Mouse (Mus musculus) liver, postnatal 0 days (tissue): Measurements from ENCODE around the gene Zfp148. TPM values are rescaled to one million over a fixed set of nuclear protein-coding genes. Genes with fewer than 3 reads are reported as not detected.

ENCODE experiments used
- ATAC-seq: fragments of 200-750 bp; cut with Nextera tagmentation; 2 replicates; pipeline ENCODE4 v1.8.0; 2017; ENCODE audit warnings: mild to moderate bottlenecking, moderate library complexity
- DNase-seq: peaks from one replicate; pipeline ENCODE4 v3.0.0-alpha.2; 2016
- H3K27ac ChIP-seq: fragments of 300-500 bp; sonication (generic); 2 replicates; pipeline ENCODE4 v1.5.1; 2014; ENCODE audit warnings: antibody characterized with exemption, moderate library complexity, mild to moderate bottlenecking, low read depth
- H3K27me3 ChIP-seq: fragments of 300-500 bp; sonication (generic); 2 replicates; pipeline ENCODE4 v1.6.1; 2014; ENCODE audit warnings: low read length, control low read depth, mixed read lengths; ENCODE audit not compliant: insufficient read depth
- H3K36me3 ChIP-seq: fragments of 300-500 bp; sonication (generic); replicated peaks from 2 replicates; pipeline ENCODE4 v1.6.1; 2014; ENCODE audit warnings: mild to moderate bottlenecking, control low read depth, low read length, moderate library complexity, mixed read lengths; ENCODE audit not compliant: insufficient read depth
- H3K4me1 ChIP-seq: fragments of 300-500 bp; sonication (generic); 2 replicates; pipeline ENCODE4 v1.6.1; 2014; ENCODE audit warnings: antibody characterized with exemption, mild to moderate bottlenecking, control low read depth; ENCODE audit not compliant: insufficient read depth
- H3K4me2 ChIP-seq: fragments of 300-500 bp; sonication (generic); 2 replicates; pipeline ENCODE4 v1.6.1; 2014; ENCODE audit warnings: low read depth, mild to moderate bottlenecking, low read length, moderate library complexity, mixed read lengths
- H3K4me3 ChIP-seq: fragments of 300-500 bp; sonication (generic); 2 replicates; pipeline ENCODE4 v1.5.1; 2014; ENCODE audit warnings: low read depth, low read length
- H3K9ac ChIP-seq: fragments of 300-500 bp; sonication (generic); replicated peaks from 2 replicates; pipeline ENCODE4 v1.6.1; 2014; ENCODE audit warnings: mild to moderate bottlenecking, moderate library complexity
- H3K9me3 ChIP-seq: fragments of 300-500 bp; sonication (generic); 2 replicates; pipeline ENCODE4 v1.6.1; 2016; ENCODE audit warnings: mild to moderate bottlenecking, control low read depth, low read length, mixed read lengths
- CTCF ChIP-seq: sonication (generic); IDR thresholded peaks from 2 replicates; pipeline ENCODE4 v1.5.1; 2016; ENCODE audit warnings: antibody characterized with exemption, low read depth
- EP300 ChIP-seq: IDR thresholded peaks from 2 replicates; pipeline ENCODE4 v1.6.1; 2016; ENCODE audit warnings: antibody characterized with exemption, low read depth, mild to moderate bottlenecking
- WGBS: fragments of 180-500 bp; shearing (Covaris S2); extraction: QIAGEN DNeasy Blood & Tissue Kit; methylation state at CpG from one replicate; pipeline ENCODE4 v1.1.7; 2014; ENCODE audit not compliant: insufficient replicate concordance; 5-methylcytosine and 5-hydroxymethylcytosine counted together
- polyA plus RNA-seq: library from polyadenylated mRNA; unstranded; fragments of >200 nt; fragmentation: Nextera tagmentation; extraction: Ambion mirVana; gene quantifications from 2 replicates; pipeline ENCODE4 v1.2.1, GENCODE M21; 2015

Gene Zfp148
- polyA plus RNA-seq, 1 experiment from 2014 or later = 13.2 TPM

DNA sequence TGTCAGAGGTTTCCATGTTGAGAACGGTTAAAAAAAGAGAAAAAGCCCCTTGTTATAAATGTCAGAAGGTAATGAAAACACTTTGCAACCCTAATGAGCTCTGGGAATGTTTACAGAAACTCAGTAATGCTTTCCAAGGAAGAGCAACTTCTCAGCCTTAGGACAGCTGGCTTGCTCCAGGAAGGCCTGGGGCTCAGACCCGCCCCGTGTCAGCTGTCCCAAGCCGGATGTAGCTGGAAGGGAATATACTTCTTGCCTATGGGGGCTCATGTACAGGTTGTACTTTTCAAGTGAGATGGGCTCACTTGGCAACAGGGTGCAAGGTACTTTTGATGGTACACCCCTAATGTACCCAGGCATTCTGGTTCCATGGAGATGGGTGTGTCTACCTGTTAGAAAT lies 164.9 kb downstream of the Zfp148 start:
- ATAC-seq = no peak

DNA sequence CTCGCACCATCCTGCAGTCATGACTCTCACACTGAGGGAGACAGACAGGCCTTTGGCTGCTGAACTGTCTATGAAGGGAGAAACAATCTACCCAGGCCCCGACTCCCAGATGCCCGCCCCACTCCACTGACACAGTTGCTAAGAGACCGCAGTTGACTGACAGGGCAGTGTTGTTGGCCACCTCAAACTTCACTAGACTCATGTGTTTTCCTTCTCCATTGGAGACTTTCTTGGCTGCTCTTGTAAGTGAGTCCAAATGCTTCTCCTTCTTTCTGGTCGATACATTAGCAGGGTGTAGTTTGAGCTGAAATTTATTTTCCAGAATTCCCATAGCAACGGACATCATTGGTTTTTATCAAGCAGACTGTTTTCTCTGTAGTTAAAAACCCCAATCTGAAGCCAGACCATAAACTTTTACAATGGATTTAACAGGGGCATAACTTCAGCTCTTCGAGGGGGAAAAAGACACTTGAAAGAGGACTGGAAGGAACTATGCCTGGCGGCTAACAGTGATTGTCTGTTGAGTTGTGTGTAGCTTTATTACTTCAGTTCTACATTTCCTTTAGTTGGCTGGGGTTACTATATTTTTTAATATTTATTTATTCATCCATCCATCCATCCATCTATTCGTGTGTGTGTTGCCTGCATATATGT lies 173.2 kb downstream of the Zfp148 start:
- Histone ChIP-seq H3K36me3 (no peaks in the 10 kb centered on the region), H3K9me3 (no peaks in the 10 kb centered on the region), H3K4me2 (no peak overlapping the region), H3K4me1 (no peaks in the 10 kb centered on the region), H3K27me3 (no peaks in the 10 kb centered on the region), H3K27ac (no peak overlapping the region), H3K9ac (no peak overlapping the region), H3K4me3 (no peak overlapping the region)
- no peak for ATAC-seq
- no peak for TF ChIP-seq EP300
- TF ChIP-seq CTCF = no peak
- DNase-seq = no peak
- WGBS = 66% methylated on average over 9 of the region's 9 CpGs

More for the DNA sequence above, 164.9 kb downstream of the Zfp148 start:
- Histone ChIP-seq H3K4me3 (no peak overlapping the region), H3K27me3 (no peaks in the 10 kb centered on the region), H3K36me3 (no peaks in the 10 kb centered on the region), H3K9me3 (no peaks in the 10 kb centered on the region), H3K9ac (no peak overlapping the region), H3K4me1 (no peaks in the 10 kb centered on the region), H3K4me2 (no peak overlapping the region), H3K27ac (no peak overlapping the region)
- 82% methylated on average over 4 of the region's 4 CpGs for WGBS
- TF ChIP-seq CTCF = no peak
- no peak for TF ChIP-seq EP300
- no peak for DNase-seq

Other genes with a start within 250 kb of the Zfp148 start
- 6.2 and 6.3 TPM in 2 replicates for gene Osbpl11, start 195.8 kb upstream of the Zfp148 start, polyA plus RNA-seq
- gene Snx4, start 129.4 kb upstream of the Zfp148 start, polyA plus RNA-seq = 27.5 and 27.8 TPM in 2 replicates
- 0.18 and 0.22 TPM in 2 replicates for gene Slc12a8, start 136.5 kb downstream of the Zfp148 start, polyA plus RNA-seq